Mouse (Mus musculus) retina, postnatal 7 days (tissue): ENCODE measurements around the gene Clrn1.
A peak's percentile ranks its signal among the peaks of the same experiment; 100 is the strongest.
"Not testable (repeated sequence)": the region's sequence is repeated elsewhere in the genome, so short reads cannot be mapped to it uniquely, and the experiment has no call there.

Experiments
- DNase-seq: peaks from one replicate; pipeline ENCODE4 v3.0.0-alpha.2; 2012; ENCODE audit warnings: low read depth, low spot score

The Clrn1 gene

DNA sequence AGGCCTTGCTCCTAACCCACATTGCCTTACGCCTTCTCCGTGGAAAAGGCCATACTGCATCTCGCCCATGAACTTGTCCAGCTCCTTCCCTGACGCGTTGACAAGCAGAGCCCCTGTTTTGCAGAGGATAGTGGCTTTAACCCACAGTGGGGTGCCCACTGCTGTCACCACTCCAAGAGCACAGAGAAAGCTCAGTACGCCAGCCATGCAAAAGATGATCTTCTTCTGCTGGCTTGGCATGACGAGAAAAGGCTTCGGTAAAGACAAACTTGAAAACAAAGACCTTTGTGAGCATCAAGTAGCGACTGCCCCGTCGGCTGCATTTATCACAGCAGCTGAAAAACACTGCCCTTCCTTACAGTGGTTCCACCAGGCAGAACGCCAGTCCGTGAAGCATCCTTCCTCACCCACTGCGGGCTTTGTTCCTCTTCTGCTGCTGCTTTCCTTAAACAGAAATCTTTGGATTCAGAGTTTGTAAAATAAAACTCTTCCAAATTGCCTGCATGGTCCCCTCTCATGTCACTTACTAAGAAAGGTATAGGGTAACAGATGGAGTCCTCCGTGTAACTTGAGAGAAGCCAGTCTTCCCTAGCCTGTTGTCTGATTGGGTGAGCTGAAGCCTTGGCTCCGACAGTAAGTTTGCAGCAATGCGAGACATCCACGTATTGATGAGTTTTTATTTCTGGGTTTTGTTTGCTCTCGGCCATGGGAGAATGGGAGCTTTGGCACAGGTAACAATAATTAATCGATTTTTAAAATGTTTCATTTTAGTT lies at the start of gene Clrn1:
Clrn1 (minus strand) TSS at position 540 of the 773 bp plus-strand sequence.
- no peak for DNase-seq

DNA sequence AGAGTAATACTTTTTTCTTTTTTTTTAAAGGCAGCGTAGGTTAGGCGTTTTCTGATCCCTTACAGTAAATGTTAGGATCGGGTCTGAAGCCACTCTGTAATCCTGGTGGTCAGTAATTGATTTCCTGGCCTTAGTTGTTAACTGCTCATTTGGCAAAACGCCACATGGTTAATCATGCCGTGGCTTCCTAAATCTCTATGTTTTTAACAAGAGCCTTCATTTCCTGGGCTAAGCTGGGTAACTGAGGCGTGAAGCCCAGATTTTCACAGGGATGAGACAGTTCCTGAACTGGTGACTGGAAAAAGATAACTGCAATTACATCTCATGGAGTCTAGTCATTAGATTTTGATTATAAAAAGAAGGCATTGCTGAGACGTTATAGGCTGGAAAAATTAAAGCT lies 38.9 kb upstream of the Clrn1 start:
- peak; percentile 20 for DNase-seq

DNA sequence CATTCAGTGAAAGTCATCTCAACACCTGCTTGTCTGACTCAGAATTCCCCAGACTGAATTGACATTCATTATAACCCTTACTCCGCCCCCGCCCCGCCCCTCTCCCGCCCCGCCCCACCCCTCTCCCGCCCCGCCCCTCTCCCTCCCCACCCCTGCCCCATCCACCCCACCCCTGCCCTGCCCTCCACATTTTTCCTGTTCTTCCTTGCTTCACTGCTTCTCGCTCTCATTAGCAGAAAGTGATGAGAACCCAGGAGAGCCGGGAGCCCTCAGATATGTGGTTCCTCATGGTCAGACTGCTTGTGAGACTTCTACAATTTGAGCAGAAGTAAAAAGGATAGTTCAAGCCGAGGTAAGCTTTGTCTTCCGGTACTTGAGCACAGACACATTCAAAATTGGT lies 38.0 kb upstream of the Clrn1 start:
- DNase-seq = no peak

DNA sequence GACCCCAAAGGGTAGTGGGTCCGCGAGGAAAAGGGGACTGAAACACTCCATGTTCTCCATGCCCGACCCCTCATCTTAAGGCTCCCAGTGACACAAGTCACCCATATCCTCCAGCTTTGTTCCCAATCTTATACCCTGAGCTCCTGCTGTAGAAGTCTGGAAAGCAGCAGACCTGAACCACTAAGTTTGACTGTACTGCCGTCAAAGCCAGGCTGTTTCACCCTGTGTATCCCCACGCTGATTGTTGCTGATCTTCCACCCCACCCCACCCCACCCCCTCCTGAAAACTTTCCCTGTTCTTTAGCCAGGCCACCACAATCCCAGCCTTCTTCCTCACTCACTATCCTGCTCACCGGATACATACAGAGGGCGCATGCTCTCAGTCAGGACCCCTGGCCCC lies 37.5 kb upstream of the Clrn1 start:
- no peak for DNase-seq

DNA sequence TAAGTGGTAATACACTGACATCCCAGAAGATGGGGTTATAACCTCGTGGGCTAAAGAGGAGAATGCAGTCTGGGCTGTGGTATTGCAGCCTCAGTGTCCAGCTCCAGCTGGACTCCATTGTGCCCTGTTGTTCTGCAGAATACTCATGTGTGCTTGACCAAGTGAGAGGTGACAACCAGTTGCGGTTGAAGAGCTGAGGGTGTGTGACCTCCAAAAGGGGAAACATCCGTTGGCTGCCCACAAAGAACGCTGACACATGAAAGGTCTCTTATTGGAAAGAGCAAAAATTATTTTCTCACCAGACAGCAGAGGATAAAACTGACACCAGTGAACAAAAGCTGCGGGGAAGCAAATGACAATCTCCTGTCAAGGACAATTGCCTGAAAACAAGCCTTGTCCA lies 36.2 kb upstream of the Clrn1 start:
- DNase-seq = no peak

DNA sequence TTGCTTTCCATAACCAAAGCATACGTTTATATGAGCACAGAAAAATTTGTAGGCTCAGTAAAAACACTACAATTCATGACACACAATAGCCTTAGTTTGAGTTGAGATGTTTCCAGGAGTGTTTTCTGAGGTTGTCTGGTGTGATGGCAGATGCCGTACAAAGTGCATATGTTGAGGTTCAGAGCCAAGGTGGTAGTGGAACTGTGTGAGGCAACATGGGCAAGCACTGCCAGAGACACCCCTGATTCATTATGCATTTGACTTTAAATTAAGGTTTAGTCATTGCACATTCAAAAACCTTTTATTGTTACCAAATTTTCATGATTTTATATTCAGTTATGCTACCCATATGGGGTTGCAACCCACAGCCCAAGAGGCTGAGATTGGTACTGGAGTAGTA lies 19.5 kb upstream of the Clrn1 start:
- no peak for DNase-seq

DNA sequence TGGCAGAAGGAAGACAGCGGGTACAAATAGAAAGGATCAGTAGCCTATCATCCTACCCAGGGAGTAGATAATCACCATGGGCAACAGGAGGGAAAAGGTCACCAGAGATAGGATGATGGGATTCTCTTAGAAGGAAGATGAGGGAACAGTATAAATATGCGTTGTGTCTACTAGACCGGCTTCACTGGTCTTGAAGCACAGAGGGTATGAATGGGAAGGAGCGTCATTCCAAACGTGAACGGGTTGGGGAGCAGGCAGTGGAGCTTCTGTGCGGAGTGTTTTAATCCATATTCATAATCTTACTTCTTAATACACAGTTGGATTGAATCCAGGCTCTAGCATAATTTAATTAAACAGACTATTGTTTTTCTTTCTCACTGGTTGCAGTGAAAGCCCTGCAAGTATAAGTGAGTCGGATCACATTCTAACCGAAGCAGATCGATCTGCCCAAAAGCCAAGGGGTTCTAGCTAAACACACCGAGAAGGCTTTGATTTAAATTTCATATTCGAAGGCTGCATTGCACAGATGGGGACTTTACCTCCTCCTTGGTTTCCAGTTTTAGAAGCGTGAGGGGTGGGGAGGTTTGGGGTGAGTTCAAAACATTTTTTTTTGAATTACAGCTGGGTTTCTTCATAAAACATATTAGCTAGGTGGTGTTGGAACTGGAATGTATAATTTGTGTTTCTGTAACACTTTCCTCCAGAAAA lies 17.1 kb upstream of the Clrn1 start:
- DNase-seq = no peak

DNA sequence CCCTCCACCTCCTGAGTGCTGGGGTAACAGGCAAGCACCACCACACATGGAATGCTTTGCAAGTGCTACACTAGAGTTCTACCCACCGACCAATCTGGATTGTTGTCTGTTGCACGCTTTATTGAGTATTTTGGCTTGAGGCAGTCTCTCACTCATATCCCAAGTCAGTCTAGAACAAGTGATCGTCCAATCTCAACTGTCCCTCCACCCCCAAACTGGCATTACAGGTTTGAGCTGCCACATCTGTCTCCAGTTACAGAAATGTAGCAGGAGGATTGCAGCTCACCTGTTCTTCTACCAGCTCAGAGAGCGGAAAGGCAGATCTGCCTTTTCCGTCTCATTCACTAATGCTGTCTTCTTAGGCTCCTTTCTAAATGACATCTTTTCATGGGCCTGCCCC lies 10.0 kb upstream of the Clrn1 start:
- no peak for DNase-seq

DNA sequence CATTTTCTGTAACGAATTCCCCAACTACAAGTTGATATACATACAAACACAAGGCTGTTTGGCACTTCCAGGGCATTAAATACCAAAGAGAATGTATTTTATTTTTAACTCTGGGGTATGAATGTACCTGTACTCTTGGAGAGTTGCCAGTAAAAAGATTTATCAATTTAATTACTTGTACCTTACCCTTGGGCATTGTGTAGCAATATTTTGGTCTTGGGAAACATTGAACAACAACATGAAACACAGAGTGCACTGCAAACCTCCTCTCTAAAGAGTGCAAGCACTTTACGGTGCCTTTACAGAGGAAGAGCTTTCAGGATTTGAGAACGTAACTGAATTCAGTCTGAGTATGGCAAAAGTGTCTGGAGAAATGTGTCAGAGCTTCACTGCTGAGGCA lies 9.4 kb upstream of the Clrn1 start:
- no peak for DNase-seq

DNA sequence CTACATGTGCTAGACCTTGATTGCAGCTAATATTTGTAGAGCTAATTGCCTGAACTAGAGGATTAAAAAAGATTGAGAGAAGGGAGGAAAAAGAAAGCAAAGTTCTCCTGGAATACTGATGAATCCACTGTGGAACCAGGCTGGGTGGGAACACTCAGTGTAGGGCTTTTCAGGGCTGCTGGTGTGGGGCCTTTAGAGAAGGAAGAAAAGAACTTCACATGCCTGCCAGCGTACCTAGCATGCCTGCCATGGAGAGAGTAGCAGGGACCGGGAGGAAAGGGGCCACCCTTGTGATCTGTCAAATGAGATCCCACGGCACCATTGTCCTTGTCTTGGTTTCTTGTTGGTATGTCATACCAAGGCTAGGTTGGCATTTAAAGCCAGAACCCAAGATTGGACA lies 4.5 kb upstream of the Clrn1 start:
- no peak for DNase-seq

DNA sequence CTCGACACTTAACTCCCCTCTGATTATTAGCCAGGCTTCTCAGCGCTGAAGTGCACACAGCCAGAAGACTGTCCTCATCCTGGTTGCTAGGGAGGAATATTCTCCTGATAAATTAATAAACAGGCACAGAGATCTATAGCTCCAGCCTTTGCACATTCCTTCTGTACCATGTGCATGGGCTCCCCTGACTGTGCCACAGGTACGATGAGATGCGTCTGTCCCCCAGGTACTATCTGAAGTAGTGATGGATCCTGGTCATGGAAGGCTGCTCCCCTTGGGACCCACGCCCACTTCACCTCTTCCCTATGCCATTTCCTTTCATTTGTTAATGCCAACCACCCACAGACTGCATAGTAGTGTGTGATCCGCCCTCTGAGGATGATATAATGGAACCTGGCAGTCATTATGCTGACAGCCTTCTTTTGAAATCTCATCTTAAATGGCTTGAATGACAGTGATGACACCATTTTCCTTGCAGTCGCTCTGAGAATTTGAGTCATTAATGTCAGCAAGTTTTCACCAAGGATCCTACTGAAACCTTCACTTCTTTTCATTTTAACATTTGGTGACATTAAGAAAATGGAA lies 3.1 kb upstream of the Clrn1 start:
- DNase-seq = no peak

DNA sequence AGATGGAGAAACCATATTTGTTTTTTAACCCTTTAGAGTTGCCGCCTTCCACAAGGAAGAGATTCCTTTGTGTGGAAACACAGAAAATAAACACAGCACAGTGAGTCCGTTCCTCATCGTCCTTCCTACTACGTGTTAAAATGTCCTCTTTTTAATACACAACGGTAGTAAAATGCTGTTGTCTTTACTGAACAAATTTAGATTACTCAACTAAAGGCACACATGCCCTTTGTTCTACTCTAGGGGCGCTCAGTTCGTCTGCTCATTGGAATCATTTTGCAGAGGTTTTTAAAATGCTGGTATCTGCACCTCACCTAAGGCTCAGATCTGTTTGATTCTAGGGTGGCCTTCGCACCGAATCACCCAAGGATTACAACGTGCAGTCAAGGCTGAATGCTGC lies 2.6 kb upstream of the Clrn1 start:
- no peak for DNase-seq

DNA sequence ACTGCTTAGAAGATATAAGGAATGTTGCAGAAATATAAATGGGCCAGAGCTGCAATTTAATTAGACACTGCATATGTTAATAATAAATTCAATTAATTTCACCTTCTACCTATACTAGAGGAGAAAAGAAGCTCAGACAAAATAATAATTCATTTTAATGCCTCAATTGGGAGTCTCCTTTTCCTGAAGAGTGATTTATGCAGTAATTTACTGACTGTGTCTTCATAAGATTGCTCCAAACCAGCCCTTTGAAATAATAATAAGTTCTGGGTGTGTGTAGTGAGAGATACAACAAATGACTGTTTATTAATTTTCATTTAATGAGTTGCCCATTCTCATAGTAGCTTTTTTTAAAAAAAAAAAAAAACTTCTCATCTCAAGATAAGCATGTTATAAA lies 1.6 kb downstream of the Clrn1 start:
- no peak for DNase-seq

DNA sequence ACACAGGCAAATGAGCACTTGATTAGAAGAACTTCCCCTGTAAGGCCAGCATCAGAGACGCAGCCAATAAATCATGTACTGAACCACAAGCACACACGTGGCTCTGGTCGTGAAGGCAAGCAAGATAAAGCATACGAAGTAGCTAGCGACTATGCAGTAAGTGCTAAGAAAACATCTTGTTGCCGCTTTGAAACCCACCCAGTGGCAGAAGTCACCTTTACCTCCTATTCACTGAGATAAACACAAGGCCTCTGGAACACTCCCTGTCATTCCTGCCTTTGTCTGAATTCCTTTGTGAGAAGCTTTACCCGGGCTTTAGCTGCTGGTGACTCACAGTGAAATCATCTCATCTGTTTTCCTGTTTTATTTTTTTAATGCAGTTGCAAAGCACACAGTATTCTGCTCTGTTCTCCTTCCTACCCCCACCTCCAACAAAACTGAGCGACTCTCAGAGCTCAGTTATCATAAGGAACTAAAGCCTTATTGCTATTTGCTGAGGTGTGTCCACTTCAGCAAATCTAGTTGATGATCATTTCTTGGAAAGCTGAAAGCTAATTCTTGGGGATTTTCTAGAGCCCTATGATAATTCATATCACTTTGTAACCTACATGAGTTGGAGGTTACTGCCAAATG lies 2.1 kb downstream of the Clrn1 start:
- DNase-seq = no peak

DNA sequence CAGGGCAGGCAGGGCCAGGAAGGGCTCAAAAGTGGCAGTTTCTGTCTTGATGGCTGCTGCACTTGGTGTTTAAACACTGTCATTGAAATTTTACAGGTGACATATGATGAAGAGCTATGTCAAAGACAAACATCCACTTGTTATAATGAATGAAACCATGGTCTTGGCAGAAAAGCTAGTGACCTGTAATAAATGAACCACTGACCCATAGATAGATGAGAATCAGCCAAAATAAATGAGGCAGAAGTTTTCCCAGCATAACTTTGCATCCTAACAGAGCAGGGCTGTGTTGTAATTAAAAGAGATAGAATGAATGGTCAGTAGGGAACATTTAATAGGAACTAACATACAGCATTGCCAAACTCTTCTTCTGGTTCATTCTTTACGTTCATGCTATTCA lies 4.1 kb downstream of the Clrn1 start:
- DNase-seq = no peak

DNA sequence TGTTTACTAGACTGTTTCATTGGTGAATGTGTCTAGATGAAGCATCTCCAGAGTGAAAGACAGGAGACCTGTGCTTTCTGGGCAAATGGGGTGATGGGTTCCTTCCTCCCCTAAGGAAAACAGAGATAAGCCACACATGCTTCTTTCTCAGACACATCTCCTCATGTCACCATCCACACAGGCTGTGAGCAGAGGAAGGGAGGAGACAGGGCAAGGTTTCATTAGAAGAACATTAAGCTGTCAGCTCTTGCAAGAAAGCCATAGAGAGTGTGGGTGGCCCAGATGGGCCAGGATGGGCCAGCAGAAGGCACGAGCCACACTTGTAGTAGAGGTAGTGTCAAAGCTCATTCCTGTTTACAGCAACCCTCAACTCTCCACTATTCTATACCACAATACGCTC lies 5.0 kb downstream of the Clrn1 start:
- no peak for DNase-seq

DNA sequence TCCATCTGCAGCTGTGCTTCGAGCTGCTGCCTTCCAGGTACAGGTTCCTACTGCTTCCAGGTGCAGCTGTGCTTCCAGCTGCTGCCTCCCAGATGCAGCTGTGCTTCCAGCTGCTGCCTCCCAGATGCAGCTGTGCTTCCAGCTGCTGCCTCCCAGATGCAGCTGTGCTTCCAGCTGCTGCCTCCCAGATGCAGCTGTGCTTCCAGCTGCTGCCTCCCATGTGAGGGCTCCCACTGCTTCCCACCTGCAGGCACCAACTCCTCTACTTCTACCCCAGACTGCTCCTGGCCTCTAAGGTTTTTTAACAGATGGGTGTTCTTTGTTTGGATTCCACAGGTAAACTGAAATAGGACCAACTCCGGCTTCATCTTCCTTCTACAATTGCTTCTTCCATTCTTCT lies 13.3 kb downstream of the Clrn1 start:
- DNase-seq = not testable (repeated sequence)

DNA sequence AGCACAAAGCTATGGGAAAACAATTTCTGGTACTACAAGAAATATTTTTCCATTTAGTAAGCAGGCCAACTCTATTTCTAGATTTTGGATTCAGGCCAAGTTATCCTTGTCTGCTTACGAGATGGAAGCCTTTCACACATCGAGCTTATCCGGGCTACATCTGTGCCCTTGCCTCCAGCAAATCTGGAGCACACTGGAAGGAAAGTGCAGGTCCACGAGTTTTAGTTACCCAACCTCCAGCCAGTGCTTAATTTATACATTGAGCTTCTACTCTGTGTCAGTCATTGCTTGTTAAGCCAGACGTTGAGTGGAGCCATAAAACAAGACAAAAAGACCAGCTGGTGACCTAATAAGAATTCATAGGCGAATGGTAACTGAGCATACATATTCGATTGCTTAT lies 19.4 kb downstream of the Clrn1 start:
- no peak for DNase-seq

DNA sequence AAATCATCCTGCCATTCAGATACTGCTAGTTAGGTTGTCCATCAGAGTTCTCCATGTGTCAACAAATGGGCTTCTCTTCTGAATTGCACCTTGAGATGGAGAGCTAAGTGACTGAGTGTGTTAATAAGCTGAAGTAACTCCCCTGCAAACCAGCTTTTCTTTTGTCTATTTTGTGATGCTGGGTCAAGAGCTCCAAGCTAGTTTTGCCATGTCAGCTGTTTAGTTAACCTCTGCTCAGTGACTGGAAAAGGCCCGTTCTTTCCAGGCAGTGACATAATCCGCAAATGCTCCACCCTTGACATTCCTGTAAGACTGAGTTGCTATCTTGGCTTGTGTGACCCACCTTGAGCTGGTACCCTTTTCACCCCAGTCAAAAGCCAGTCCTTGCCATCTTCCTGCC lies 22.2 kb downstream of the Clrn1 start:
- DNase-seq = no peak

DNA sequence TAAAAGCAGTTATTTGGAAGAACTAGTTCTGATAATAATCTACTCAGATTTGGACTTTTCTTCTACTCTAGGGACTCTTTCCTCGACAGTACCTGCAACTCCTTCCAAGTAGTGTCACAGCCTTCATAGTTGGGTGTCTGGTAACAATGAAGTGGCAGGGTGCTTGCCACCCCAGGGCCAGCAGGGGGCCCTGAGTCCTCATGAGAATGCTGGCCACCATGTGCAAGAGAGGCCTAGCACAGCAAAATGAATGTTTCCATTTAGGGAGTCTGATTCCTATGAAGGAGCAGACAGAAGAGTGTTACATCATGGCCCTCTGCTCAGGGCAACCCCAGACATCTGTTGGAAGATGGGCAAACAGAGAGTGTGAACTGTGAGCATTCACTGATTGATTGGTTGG lies 41.7 kb downstream of the Clrn1 start:
- DNase-seq = no peak

DNA sequence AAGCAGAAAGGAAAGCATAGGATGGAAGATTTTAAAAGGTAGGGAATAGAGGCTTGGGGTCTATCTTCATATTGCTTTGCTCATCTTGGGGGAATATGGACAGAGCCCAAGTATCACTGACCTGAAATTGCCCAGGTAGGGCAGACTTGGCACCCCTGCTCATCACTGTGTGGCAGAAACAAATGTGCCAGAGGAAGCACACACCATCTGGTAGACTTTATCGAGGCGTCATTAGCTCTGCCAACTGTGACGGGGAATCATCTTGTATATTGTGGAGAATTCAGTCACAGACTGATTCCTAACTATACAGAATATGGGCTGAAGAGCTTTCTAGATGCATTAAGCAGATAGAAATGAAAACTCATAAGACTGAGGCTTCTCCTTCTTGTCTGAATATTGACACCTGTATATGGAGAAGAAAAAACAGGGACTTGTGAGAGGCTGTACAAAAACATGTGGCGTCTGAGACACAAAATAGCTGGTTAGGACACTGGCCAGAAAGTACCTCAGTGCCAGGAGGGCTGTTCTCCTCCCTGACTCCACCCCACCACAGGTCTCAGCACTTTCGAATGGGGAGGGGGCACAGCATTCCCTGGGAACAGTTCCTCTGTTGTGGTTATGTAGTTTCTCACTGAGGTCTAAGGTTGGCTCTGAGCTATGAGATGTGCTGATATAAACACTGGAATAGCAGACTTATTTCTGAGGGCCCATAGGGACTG lies 51.5 kb downstream of the Clrn1 start:
- DNase-seq = no peak

DNA sequence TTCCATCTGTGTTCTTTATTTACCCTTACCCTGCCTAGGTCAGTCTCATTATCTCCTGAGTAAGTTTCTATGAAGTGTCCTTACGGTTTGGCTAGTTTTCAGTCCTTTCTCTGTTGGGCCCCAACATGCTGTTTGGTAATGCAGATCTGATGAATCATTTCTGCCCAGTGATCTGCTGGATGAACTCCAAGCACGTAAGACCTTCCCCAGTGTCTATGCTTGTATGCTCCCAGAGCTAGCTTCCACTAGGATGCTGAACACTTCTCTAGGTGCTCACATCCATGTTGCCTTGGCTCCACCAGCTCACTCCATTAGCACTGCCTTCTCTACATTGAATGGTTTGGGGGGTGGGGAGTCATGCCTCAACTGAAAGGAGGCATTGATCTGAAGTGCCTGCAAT lies 52.3 kb downstream of the Clrn1 start:
- no peak for DNase-seq
